Mouse (Mus musculus): ENCODE results near the gene Fbxw4.
"Not testable (repeated sequence)": the region's sequence is repeated elsewhere in the genome, so short reads cannot be mapped to it uniquely, and the experiment has no call there.

The Fbxw4 gene

GRCm38 (mm10) chr19:45581257-45581656, 78.9 kb downstream of the Fbxw4 start:
- DNase-seq (ENCODE audit: low read depth, low spot score) = peak; percentile 73

- no peak for DNase-seq (ENCODE audit: low read depth, low spot score)
Measured at GRCm38 (mm10) chr19:45580235-45580634, 79.9 kb downstream of the Fbxw4 start.

- DNase-seq (ENCODE audit: low read depth, low spot score) = no peak
Measured at GRCm38 (mm10) chr19:45579416-45579815, 80.7 kb downstream of the Fbxw4 start.

GRCm38 (mm10) chr19:45578976-45579375, 81.1 kb downstream of the Fbxw4 start:
- DNase-seq (ENCODE audit: low read depth, low spot score) = no peak

- DNase-seq (ENCODE audit: low read depth, low spot score) = no peak
Measured at GRCm38 (mm10) chr19:45577141-45577750, 82.9 kb downstream of the Fbxw4 start.

- no peak for DNase-seq (ENCODE audit: low read depth, low spot score)
Measured at GRCm38 (mm10) chr19:45575632-45576001, 84.5 kb downstream of the Fbxw4 start.

GRCm38 (mm10) chr19:45574941-45575631, 85.0 kb downstream of the Fbxw4 start:
- DNase-seq (ENCODE audit: low read depth, low spot score) = no peak

- DNase-seq (ENCODE audit: low read depth, low spot score) = no peak
Measured at GRCm38 (mm10) chr19:45574339-45574898, 85.7 kb downstream of the Fbxw4 start.

- peak; percentile 80 for DNase-seq (ENCODE audit: low read depth, low spot score)
Measured at GRCm38 (mm10) chr19:45573861-45574267, 86.2 kb downstream of the Fbxw4 start.

- no peak for DNase-seq (ENCODE audit: low read depth, low spot score)
Measured at GRCm38 (mm10) chr19:45573033-45573432, 87.1 kb downstream of the Fbxw4 start.

GRCm38 (mm10) chr19:45567367-45567766, 92.7 kb downstream of the Fbxw4 start:
- DNase-seq (ENCODE audit: low read depth, low spot score) = no peak

- no peak for DNase-seq (ENCODE audit: low read depth, low spot score)
Measured at GRCm38 (mm10) chr19:45565925-45566715, 94.0 kb downstream of the Fbxw4 start.

GRCm38 (mm10) chr19:45560153-45560890, 99.8 kb downstream of the Fbxw4 start, which contains the start of the genes Poll and Gm17018:
Poll (minus strand) TSS chr19:45560531.
Gm17018 (plus strand) TSS chr19:45560615.
- peak; percentile 87 for DNase-seq (ENCODE audit: low read depth, low spot score)

GRCm38 (mm10) chr19:45554136-45554535, 106.0 kb downstream of the Fbxw4 start:
- DNase-seq (ENCODE audit: low read depth, low spot score) = no peak

GRCm38 (mm10) chr19:45552187-45552586, 107.9 kb downstream of the Fbxw4 start:
- DNase-seq (ENCODE audit: low read depth, low spot score) = no peak

- no peak for DNase-seq (ENCODE audit: low read depth, low spot score)
Measured at GRCm38 (mm10) chr19:45549948-45550347, 110.2 kb downstream of the Fbxw4 start.

- DNase-seq (ENCODE audit: low read depth, low spot score) = no peak
Measured at GRCm38 (mm10) chr19:45549128-45549915, 110.8 kb downstream of the Fbxw4 start.

GRCm38 (mm10) chr19:45548196-45548595, 111.9 kb downstream of the Fbxw4 start:
- DNase-seq (ENCODE audit: low read depth, low spot score) = not testable (repeated sequence)

GRCm38 (mm10) chr19:45544925-45545321, 115.2 kb downstream of the Fbxw4 start:
- DNase-seq (ENCODE audit: low read depth, low spot score) = peak; percentile 83

GRCm38 (mm10) chr19:45544152-45544924, 115.8 kb downstream of the Fbxw4 start:
- DNase-seq (ENCODE audit: low read depth, low spot score) = peak; percentile 88
